Mouse (Mus musculus) heart, postnatal 14 days (tissue): ENCODE results near the gene Serpine3. TPM values are rescaled to one million over a fixed set of nuclear protein-coding genes. Genes with fewer than 3 reads are reported as not detected.
"Not testable (repeated sequence)": the region's sequence is repeated elsewhere in the genome, so short reads cannot be mapped to it uniquely, and the experiment has no call there.

Experiments
- DNase-seq, 2 experiments: peaks; one replicate each; pipeline ENCODE4 v3.0.0; 2021 to 2022
- intact Hi-C: fragments of 180-260 bp; cut with DNase I; formaldehyde crosslinking; loops from one replicate; pipeline ENCODE4 v1.15.1; 2025
- long read RNA-seq, 2 experiments: library from polyadenylated mRNA; stranded (forward); transcript quantifications; one replicate each; pipeline ENCODE4 v2.0.0; 2021
- total RNA-seq, 2 experiments: library from RNA; stranded (reverse); gene quantifications; 2 replicates each; pipeline ENCODE4 v1.2.3; 2021

Serpine3 gene
- total RNA-seq: not detected
- long read RNA-seq, experiment 1: 0 reads
- long read RNA-seq, experiment 2, partial matches to known transcripts: 0 of 1 reads
- long read RNA-seq, experiment 2, other reads (novel, unspliced or antisense): 1 of 1 reads

- intact Hi-C loops: no loop called here
- DNase-seq: no peak
Measured at GRCm38 (mm10) chr14:62663367-62663766, at the start of gene Serpine3. Gene Serpine3 (plus strand): TSS chr14:62663667.

GRCm38 (mm10) chr14:62622393-62622792 lies 41.1 kb upstream of the Serpine3 start:
- intact Hi-C loops: no loop called here
- no peak for DNase-seq

- DNase-seq: no peak
- intact Hi-C loops: no loop called here
Measured at GRCm38 (mm10) chr14:62627951-62628350, 35.5 kb upstream of the Serpine3 start.

- DNase-seq: peak; percentile 11 to 26
- intact Hi-C loops: loop anchor here (5.0 kb wide), 2 partner anchors 145 to 340 kb away; no protein-coding TSS in a partner anchor
Measured at GRCm38 (mm10) chr14:62637436-62638344, 25.8 kb upstream of the Serpine3 start.

GRCm38 (mm10) chr14:62638345-62638702 lies 25.1 kb upstream of the Serpine3 start:
- intact Hi-C loops: loop anchor here (5.0 kb wide), 2 partner anchors 146 to 339 kb away; no protein-coding TSS in a partner anchor
- DNase-seq: no peak

GRCm38 (mm10) chr14:62639111-62639510 lies 24.4 kb upstream of the Serpine3 start:
- peak; percentile 22 to 36 for DNase-seq
- intact Hi-C loops: loop anchor here (5.0 kb wide), 2 partner anchors 147 to 338 kb away; no protein-coding TSS in a partner anchor

GRCm38 (mm10) chr14:62639551-62639950 lies 23.9 kb upstream of the Serpine3 start:
- no peak for DNase-seq
- intact Hi-C loops: loop anchor here (5.0 kb wide), 2 partner anchors 147 to 338 kb away; no protein-coding TSS in a partner anchor

- intact Hi-C loops: no loop called here
- no peak for DNase-seq
Measured at GRCm38 (mm10) chr14:62640396-62640795, 23.1 kb upstream of the Serpine3 start.

- DNase-seq, intact Hi-C loops: not testable (repeated sequence)
Measured at GRCm38 (mm10) chr14:62642368-62642767, 21.1 kb upstream of the Serpine3 start.

- intact Hi-C loops: no loop called here
- no peak for DNase-seq
Measured at GRCm38 (mm10) chr14:62648405-62648804, 15.1 kb upstream of the Serpine3 start.

- no peak for DNase-seq
- intact Hi-C loops: no loop called here
Measured at GRCm38 (mm10) chr14:62650376-62650775, 13.1 kb upstream of the Serpine3 start.

GRCm38 (mm10) chr14:62651771-62652170 lies 11.7 kb upstream of the Serpine3 start:
- intact Hi-C loops: no loop called here
- no peak for DNase-seq

- intact Hi-C loops: no loop called here
- DNase-seq: no peak
Measured at GRCm38 (mm10) chr14:62655996-62656395, 7.5 kb upstream of the Serpine3 start.

GRCm38 (mm10) chr14:62657469-62657868 lies 6.0 kb upstream of the Serpine3 start:
- intact Hi-C loops: no loop called here
- DNase-seq: no peak

- intact Hi-C loops: no loop called here
- no peak for DNase-seq
Measured at GRCm38 (mm10) chr14:62662381-62662780, 1.1 kb upstream of the Serpine3 start.

- intact Hi-C loops: no loop called here
Measured at GRCm38 (mm10) chr14:62664976-62665673, 1.7 kb downstream of the Serpine3 start.

GRCm38 (mm10) chr14:62673646-62674045 lies 10.2 kb downstream of the Serpine3 start:
- DNase-seq: no peak
- intact Hi-C loops: no loop called here

More at GRCm38 (mm10) chr14:62664976-62665673, 1.7 kb downstream of the Serpine3 start:
- DNase-seq: no peak

- intact Hi-C loops: no loop called here
- no peak for DNase-seq
Measured at GRCm38 (mm10) chr14:62718161-62718560, 54.7 kb downstream of the Serpine3 start.

GRCm38 (mm10) chr14:62721625-62722024 lies 58.2 kb downstream of the Serpine3 start:
- intact Hi-C loops: loop anchor here (5.0 kb wide), 1 partner anchor 229 kb away; no protein-coding TSS in a partner anchor
- no peak for DNase-seq

- no peak for DNase-seq
- intact Hi-C loops: loop anchor here (5.0 kb wide), 1 partner anchor 232 kb away; no protein-coding TSS in a partner anchor
Measured at GRCm38 (mm10) chr14:62724560-62724959, 61.1 kb downstream of the Serpine3 start.

- DNase-seq: peak; percentile 6 to 9
- intact Hi-C loops: no loop called here
Measured at GRCm38 (mm10) chr14:62731902-62732301, 68.4 kb downstream of the Serpine3 start.
